Mouse (Mus musculus) forebrain, embryonic 16.5 days (tissue): ENCODE results near the gene Gngt2. TPM values are rescaled to one million over a fixed set of nuclear protein-coding genes. Genes with fewer than 3 reads are reported as not detected.

Experiments used
- ATAC-seq: fragments of 200-750 bp; cut with Nextera tagmentation; 2 replicates; pipeline ENCODE4 v1.8.0; 2017; ENCODE audit warnings: mild to moderate bottlenecking, moderate library complexity
- H3K27ac ChIP-seq: fragments of 300-500 bp; sonication (generic); 2 replicates; pipeline ENCODE4 v1.5.1; 2014; ENCODE audit warnings: low read length, control low read depth
- H3K27me3 ChIP-seq: fragments of 300-500 bp; sonication (generic); replicated peaks from 2 replicates; pipeline ENCODE4 v1.6.1; 2014; ENCODE audit warnings: low read length; ENCODE audit not compliant: control insufficient read depth, insufficient read depth
- H3K36me3 ChIP-seq: fragments of 300-500 bp; sonication (generic); 2 replicates; pipeline ENCODE4 v1.6.1; 2014; ENCODE audit not compliant: control insufficient read depth, insufficient read depth
- H3K4me1 ChIP-seq: fragments of 300-500 bp; sonication (generic); replicated peaks from 2 replicates; pipeline ENCODE4 v1.6.1; 2014; ENCODE audit warnings: low read length; ENCODE audit not compliant: control insufficient read depth, insufficient read depth
- H3K4me2 ChIP-seq: fragments of 300-500 bp; sonication (generic); 2 replicates; pipeline ENCODE4 v1.6.1; 2014; ENCODE audit warnings: mild to moderate bottlenecking, low read length, control low read depth
- H3K4me3 ChIP-seq: fragments of 300-500 bp; sonication (generic); replicated peaks from 2 replicates; pipeline ENCODE4 v1.5.1; 2014; ENCODE audit warnings: mild to moderate bottlenecking, low read length, control low read depth
- H3K9ac ChIP-seq: fragments of 300-500 bp; sonication (generic); replicated peaks from 2 replicates; pipeline ENCODE4 v1.6.1; 2014; ENCODE audit warnings: low read depth, low read length, control low read depth
- H3K9me3 ChIP-seq: fragments of 300-500 bp; sonication (generic); 2 replicates; pipeline ENCODE4 v1.6.1; 2016; ENCODE audit warnings: low read length; ENCODE audit not compliant: control insufficient read depth
- WGBS: fragments of 180-500 bp; shearing (Covaris S2); extraction: QIAGEN DNeasy Blood & Tissue Kit; methylation state at CpG from one replicate; pipeline ENCODE4 v1.1.7; 2014; 5-methylcytosine and 5-hydroxymethylcytosine counted together
- polyA plus RNA-seq: library from polyadenylated mRNA; unstranded; fragments of >200 nt; fragmentation: Nextera tagmentation; extraction: Ambion mirVana; gene quantifications from 2 replicates; pipeline ENCODE4 v1.2.1, GENCODE M21; 2015

Gngt2 gene
- polyA plus RNA-seq, 1 experiment from 2014 or later, result 2.7 TPM

GRCm38 (mm10) chr11:95829526-95830050 is 7.4 kb upstream of the Gngt2 start:
- Histone ChIP-seq H3K4me2 (no peak overlapping the region), H3K9me3 (no peaks in the 10 kb centered on the region), H3K27ac (no peak overlapping the region), H3K27me3 (peaks cover 82% of the 10 kb centered on the region), H3K4me1 (peaks cover 25% of the 10 kb centered on the region), H3K4me3 (no peak overlapping the region), H3K36me3 (no peaks in the 10 kb centered on the region), H3K9ac (no peak overlapping the region)
- ATAC-seq, result no peak
- 20% methylated on average over 4 of the region's 4 CpGs for WGBS

GRCm38 (mm10) chr11:95830411-95831275 is 6.4 kb upstream of the Gngt2 start:
- Histone ChIP-seq H3K36me3 (no peaks in the 10 kb centered on the region), H3K27me3 (peaks cover 81% of the 10 kb centered on the region), H3K27ac (no peak overlapping the region), H3K9me3 (no peaks in the 10 kb centered on the region), H3K9ac (no peak overlapping the region), H3K4me2 (peak overlapping the region; percentile 38), H3K4me3 (peak overlapping the region; percentile 15), H3K4me1 (peaks cover 19% of the 10 kb centered on the region)
- whole genome bisulfite sequencing, result 2% methylated on average over 80 of the region's 80 CpGs
- no peak for ATAC-seq

GRCm38 (mm10) chr11:95831276-95831619 is 5.8 kb upstream of the Gngt2 start:
- Histone ChIP-seq H3K4me2 (peak overlapping the region; percentile 38), H3K9ac (no peak overlapping the region), H3K27me3 (peaks cover 86% of the 10 kb centered on the region), H3K27ac (no peak overlapping the region), H3K4me1 (peaks cover 19% of the 10 kb centered on the region), H3K36me3 (no peaks in the 10 kb centered on the region), H3K4me3 (peak overlapping the region; percentile 15; the same call in 1 of the 2 replicates), H3K9me3 (no peaks in the 10 kb centered on the region)
- WGBS, result 4% methylated on average over 10 of the region's 10 CpGs
- ATAC-seq, result no peak

GRCm38 (mm10) chr11:95831641-95832040 is 5.4 kb upstream of the Gngt2 start:
- no peak overlapping the region for H3K4me2 ChIP-seq
- no peak overlapping the region for H3K27ac ChIP-seq
- H3K36me3 ChIP-seq, result no peaks in the 10 kb centered on the region
- H3K27me3 ChIP-seq, result peaks cover 86% of the 10 kb centered on the region
- 3% methylated on average over 15 of the region's 15 CpGs for WGBS
- H3K9ac ChIP-seq, result no peak overlapping the region
- H3K9me3 ChIP-seq, result no peaks in the 10 kb centered on the region
- no peak for ATAC-seq
- H3K4me3 ChIP-seq, result no peak overlapping the region
- H3K4me1 ChIP-seq, result peaks cover 19% of the 10 kb centered on the region

- H3K27ac ChIP-seq, result no peak overlapping the region
- 34% methylated on average over 18 of the region's 18 CpGs for WGBS
Measured at GRCm38 (mm10) chr11:95832129-95833005, 4.6 kb upstream of the Gngt2 start.

GRCm38 (mm10) chr11:95833006-95833570 is 3.9 kb upstream of the Gngt2 start:
- ATAC-seq, result no peak
- Histone ChIP-seq H3K36me3 (no peaks in the 10 kb centered on the region), H3K27me3 (peaks cover 78% of the 10 kb centered on the region), H3K27ac (no peak overlapping the region), H3K9ac (no peak overlapping the region), H3K4me1 (peaks cover 27% of the 10 kb centered on the region), H3K4me2 (no peak overlapping the region), H3K4me3 (no peak overlapping the region), H3K9me3 (no peaks in the 10 kb centered on the region)
- WGBS, result 17% methylated on average over 8 of the region's 8 CpGs

More at GRCm38 (mm10) chr11:95832129-95833005, 4.6 kb upstream of the Gngt2 start:
- H3K4me3 ChIP-seq, result no peak overlapping the region
- H3K36me3 ChIP-seq, result no peaks in the 10 kb centered on the region
- H3K9ac ChIP-seq, result no peak overlapping the region
- H3K27me3 ChIP-seq, result peaks cover 79% of the 10 kb centered on the region
- no peaks in the 10 kb centered on the region for H3K9me3 ChIP-seq
- ATAC-seq, result no peak
- H3K4me2 ChIP-seq, result no peak overlapping the region
- H3K4me1 ChIP-seq, result peaks cover 26% of the 10 kb centered on the region

- Histone ChIP-seq H3K27ac (no peak overlapping the region), H3K4me3 (no peak overlapping the region), H3K27me3 (peaks cover 72% of the 10 kb centered on the region), H3K9ac (no peak overlapping the region), H3K9me3 (no peaks in the 10 kb centered on the region), H3K4me1 (peaks cover 28% of the 10 kb centered on the region), H3K4me2 (no peak overlapping the region; the same call in 1 of the 2 replicates), H3K36me3 (no peaks in the 10 kb centered on the region)
- WGBS, result 10% methylated on average over 18 of the region's 18 CpGs
- ATAC-seq, result no peak
Measured at GRCm38 (mm10) chr11:95833631-95834142, 3.3 kb upstream of the Gngt2 start.

- WGBS, result 5% methylated on average over 22 of the region's 22 CpGs
- Histone ChIP-seq H3K4me2 (no peak overlapping the region; the same call in 1 of the 2 replicates), H3K36me3 (no peaks in the 10 kb centered on the region), H3K9ac (no peak overlapping the region), H3K4me1 (peaks cover 33% of the 10 kb centered on the region), H3K9me3 (no peaks in the 10 kb centered on the region), H3K27me3 (peaks cover 67% of the 10 kb centered on the region), H3K27ac (no peak overlapping the region), H3K4me3 (no peak overlapping the region)
- no peak for ATAC-seq
Measured at GRCm38 (mm10) chr11:95834143-95834667, 2.8 kb upstream of the Gngt2 start.
